Mouse (Mus musculus): Measurements from ENCODE around the gene Zbtb20.

DNA sequence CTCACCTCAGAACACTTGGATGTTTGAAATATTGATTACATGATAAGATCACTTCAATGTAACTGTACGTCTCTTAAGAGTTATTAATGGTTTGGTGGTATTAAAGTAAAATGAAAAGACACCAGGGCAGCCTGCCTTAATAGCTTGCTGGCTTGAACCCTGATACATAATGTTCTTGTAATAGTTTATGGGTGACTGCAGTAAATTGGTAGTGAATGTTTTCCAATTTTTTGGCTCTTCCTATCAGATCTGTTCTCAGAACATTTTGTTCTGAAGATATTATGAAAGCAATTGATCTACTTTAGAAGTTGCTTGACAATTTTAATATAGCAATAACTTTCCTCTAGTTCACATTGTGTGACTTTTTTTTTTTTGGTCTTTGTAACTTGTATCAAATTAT, 123.2 kb downstream of the Zbtb20 start:
- TF ChIP-seq CTCF (IDR thresholded peaks at IDR 0.05) (no peak), EP300 (IDR thresholded peaks at IDR 0.05) (no peak)
